Mouse (Mus musculus): ENCODE data around the gene Ltbp2. TPM values are rescaled to one million over a fixed set of nuclear protein-coding genes. Genes with fewer than 3 reads are reported as not detected.

Ltbp2 gene
- total RNA-seq, 2 experiments from 2014 or later, result 11.4 to 13.6 TPM

DNA sequence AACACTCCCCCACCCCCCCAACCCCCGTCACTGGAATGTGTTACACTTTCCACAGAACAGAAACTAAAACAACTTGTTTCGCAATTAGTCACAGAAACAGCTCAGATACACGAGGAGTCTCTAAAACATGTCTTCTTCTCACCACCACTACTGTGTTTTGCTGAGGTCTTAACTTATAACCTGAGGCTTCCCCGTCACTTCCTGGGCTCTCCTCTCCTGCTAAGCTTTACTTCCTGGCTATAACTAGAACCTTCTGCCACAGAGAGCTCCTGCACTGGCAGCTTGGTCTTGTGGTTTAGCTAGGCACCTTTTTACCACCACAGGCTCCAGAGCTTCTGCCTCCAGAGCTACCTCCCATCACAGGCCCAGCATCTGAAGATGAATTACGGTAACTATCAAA, 113.8 kb downstream of the Ltbp2 start:
- no peak for DNase-seq

DNA sequence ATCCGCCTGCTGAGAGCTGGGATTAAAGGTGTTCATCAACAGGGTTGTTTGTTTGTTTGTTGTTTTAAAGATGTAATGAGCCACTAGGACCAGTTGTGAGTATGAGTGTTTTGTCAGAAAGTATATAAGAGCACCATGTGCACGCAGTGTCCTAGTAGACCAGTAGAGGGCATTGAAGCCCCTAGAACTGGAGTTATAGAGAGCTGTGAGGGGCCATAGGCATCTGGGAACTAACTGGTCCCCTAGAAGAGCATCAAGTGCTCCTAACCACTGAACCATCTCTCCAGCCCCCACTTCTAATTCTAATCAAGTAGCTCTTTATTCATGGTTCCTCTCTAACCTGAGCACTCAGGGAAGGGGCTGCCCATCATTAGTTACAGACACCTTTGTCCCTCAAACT, 117.3 kb downstream of the Ltbp2 start:
- DNase-seq, result no peak

DNA sequence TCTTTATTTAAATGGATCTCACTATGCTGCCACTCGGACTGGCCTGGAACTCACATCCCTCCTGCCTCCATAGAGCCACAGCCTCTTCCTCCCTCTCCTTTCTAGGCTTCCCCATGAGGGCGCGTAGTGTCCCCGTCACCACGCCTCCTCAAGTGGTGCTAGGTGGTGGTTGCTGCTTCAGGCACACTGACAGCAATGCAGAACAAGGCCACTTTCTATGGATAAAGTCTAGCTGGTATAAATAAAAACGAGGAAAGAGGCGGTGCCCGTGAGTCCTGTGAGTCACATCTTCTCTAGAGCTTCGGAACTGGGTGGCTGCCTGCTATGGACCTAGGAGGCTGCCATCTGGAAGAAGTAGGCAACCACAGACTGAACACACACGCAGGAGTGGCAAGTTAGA, 120.3 kb downstream of the Ltbp2 start:
- no peak for DNase-seq

DNA sequence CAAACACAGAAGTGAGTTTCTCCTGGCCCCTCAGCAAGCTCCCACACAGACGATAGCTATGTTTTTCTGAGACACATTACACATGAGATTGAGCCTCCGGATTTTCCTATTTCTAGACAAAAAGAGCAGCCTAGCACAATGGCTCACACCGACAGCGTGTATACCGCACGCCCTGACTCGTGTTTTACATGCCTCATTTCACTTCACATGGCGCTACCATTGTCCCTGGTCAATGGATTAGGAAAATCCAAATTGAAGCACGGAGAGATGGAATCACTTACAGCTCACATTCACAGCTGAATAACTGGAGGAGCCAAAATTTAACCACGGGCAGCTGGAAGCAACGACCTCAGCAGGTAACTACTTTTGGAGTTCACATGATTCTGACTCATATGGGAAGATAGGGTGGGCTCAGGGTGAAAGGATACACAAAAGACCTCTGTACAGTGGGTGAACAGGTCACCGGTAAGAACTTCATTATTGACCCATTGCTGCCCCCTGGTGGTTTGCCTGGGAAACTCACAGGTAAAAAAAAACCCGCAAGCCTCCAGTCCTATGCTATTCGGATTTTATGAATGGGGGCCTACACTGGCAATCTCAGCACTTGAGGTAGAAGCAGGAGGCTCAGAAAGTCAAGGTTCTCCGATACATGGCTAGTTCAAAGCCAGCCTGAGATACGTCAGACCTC, 121.2 kb downstream of the Ltbp2 start:
- DNase-seq, result peak; percentile 82

DNA sequence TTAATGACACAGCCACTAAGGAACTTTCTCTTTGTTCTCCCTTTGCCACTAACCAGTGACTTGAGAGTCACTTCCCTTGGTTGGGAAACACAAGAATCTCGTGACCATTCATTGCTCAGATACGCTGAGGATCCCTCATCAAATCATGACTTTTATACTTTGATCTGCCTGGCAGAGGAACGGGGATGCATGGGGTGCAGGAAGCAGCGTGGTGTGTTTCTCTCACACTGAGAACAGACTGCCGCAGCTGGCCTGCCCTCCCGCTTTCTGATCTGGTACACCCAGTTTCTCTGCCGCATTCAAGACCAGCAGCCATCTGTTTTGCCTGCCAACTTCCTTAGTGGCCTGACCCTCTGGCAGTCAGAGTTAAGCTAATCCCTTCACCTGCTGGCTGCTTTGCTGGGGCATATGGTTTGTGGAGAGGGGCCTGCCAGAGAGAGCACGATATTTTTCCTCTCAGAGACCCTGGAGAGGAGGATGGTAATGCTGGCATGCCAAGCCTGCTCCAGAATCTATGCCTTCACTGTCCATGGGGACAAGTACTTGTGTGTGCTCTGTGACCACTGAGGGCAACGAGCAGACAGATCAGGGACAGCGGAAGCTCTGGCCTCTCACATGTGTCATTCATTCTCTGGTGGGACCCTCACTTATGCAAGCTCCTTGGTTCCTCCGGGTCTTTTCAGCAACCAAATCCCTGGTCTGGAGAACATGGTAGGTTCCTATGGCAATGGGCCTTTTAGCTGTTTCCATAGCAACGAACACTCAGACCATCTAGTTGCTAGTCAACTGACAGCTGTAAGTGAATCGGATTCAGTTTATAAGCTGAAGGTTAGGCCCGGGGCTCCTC, 124.0 kb downstream of the Ltbp2 start:
- DNase-seq, result no peak

DNA sequence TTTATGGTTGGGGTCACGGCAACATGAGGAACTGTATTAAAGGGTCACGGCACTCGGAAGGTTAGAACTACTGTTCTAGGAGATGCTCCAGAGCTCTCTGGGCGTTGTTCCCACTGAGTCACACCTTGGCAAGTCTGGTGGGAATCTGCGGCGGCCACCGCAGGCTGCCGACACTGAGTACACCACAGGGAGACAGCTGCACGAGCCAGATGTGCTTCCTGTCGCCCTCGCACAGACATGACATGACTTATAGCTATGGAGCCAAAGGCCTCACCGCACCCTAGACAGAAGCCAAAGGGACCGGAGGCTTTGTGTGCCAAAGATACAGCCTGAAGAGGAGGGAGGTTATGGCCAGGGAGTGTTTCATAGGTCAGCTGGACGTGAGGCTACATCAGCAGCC, 125.7 kb downstream of the Ltbp2 start:
- peak; percentile 66 for DNase-seq

DNA sequence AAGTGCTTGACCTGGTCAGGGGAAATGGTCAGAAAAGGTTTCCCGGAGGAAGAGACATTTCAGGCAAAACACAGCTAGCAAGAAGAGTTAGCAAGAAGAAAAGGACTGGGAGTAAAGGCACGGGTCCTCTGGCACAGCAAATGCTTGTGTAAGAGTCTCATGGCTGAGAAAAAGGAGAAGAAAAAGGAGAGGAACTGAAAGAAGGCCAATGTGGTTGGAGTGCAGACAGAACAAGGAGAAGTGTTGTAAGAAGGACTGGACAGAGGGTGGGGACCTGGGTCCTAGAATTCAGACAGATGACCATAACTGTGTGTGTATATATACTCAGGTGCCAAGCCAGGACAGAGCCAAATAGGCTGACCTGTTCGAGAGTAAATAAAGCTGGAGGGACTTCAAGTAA, 128.2 kb downstream of the Ltbp2 start:
- DNase-seq, result no peak

DNA sequence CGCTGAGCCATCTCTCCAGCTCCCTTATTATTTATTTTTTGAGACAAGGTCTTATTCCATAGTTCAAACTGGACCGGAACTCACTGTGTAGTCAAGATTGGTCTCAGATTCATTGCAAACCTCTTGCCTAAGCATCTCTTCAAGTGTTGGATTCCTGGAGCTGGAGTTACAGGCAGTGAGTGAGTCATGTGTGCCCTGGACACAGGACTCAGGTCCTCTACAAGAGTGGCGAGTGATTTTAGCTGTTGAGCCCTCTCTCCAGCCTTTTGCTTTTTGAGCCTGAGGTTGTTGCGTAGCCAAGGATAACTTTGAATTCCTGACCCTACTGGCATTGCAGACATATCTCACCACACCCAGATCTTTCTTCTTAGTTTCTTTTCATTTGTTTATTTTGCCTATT, 130.6 kb downstream of the Ltbp2 start:
- DNase-seq, result no peak

DNA sequence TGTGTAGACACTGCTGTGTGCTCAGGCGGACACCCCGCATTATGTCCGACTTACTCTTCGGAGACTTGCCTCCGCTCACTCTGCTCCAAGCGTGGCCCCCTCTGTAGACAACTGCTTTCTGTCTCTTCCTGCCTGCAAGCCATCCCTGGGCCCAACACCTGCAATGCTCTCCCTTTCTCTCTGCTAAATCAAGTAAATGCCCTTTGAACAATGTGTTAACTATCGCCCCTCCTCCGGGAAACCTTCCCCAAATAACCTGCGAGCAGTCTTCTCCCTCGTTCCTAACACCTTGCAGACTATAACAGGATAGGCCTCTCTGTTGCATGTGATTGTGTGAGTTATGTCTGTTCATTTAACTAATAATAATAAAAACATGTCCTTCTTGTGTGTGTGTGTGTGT, 132.8 kb downstream of the Ltbp2 start:
- no peak for DNase-seq

DNA sequence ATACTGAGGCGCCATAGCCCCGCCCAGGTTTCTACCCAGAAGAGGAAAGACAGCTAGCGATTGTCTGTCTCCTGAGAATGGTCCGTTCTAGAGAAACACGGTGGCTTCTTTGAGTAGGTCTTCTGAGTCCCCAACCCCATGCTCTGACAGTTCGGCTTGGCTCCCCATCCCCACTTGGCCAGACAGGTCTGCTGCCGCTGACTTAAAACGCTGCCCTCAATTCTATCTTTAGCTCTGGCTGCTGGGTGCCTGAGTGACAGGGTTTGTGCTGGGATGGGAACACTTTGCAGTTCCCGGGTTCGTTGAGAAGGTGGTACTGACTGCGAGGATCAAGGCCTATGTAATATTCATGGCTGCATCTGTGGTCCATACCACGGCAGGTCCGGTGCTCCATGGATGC, 143.0 kb downstream of the Ltbp2 start:
- DNase-seq, result no peak

Other genes with a start within 250 kb of the Ltbp2 start
- not detected for gene Vrtn, start 235.5 kb downstream of the Ltbp2 start, total RNA-seq (2021)
- gene Syndig1l, start 177.7 kb downstream of the Ltbp2 start, total RNA-seq (2021), result under 1 TPM in 1 of 2 experiments, not detected in 1; 0.27 TPM
- gene Npc2, start 103.4 kb downstream of the Ltbp2 start, total RNA-seq (2021), result 10 to 100 TPM; 65.4 to 69.5 TPM
- gene Isca2, start 103.3 kb downstream of the Ltbp2 start, total RNA-seq (2021), result 100 to 1,000 TPM in 1 of 2 experiments, 10 to 100 TPM in 1; 94.6 to 121 TPM
- 100 to 1,000 TPM in 1 of 2 experiments, 10 to 100 TPM in 1; 98.8 to 111 TPM for gene Fcf1, start 94.4 kb upstream of the Ltbp2 start, total RNA-seq (2021)
- 10 to 100 TPM; 30.7 to 41.3 TPM for gene Arel1, start 94.4 kb upstream of the Ltbp2 start, total RNA-seq (2021)
- gene Ylpm1, start 119.8 kb upstream of the Ltbp2 start, total RNA-seq (2021), result 10 to 100 TPM; 35.3 to 58.0 TPM
- 1 to 10 TPM; 6.2 to 7.5 TPM for gene Prox2, start 234.2 kb upstream of the Ltbp2 start, total RNA-seq (2021)
- gene Dlst, start 234.3 kb upstream of the Ltbp2 start, total RNA-seq (2021), result 100 to 1,000 TPM; 710 to 782 TPM

Data from adrenal gland, postnatal 10 days (tissue).